Comparison of ENCODE assay signal across 38 mouse cellular contexts in the genomic region with DNA sequence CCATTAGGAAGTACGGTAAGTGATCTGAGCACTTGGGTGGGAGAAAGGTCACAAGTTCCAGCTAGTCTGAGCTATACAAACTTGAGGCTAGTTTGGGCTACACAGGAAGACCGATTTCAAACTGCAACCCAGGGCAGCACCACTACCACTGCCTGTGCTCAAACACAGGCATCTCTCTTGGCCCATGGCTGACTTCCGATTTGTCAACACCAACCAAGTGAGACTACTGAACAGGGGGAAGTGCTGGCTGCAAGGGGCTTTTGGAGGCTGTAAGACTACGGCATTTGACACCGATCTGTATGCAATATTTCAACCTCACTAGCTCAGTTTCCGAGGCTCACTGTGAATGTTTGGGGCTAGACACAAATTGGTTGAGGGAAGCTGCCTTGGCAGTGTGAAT. TPM values are rescaled to one million over a fixed set of nuclear protein-coding genes. Genes with fewer than 3 reads are reported as not detected.
DNase-seq lines count a peak whose midpoint lies in the region; ATAC-seq and TF ChIP-seq lines count a peak whose summit lies in the region.
"Had no signal": no experiment of that assay in that cellular context is flagged by ENCODE, and none has a peak within 500 bp of the region (broad histone marks: within the 10 kb centered on the region; RNA-seq: fewer than 3 reads in every experiment).

No protein-coding gene starts in this region.

- H3K27ac ChIP-seq in forebrain, embryonic 11.5 days (ENCODE audit: low read depth, low read length), result no peak overlapping the region
- H3K27ac ChIP-seq in forebrain, postnatal 0 days (ENCODE audit: low read depth, low read length), result no peak overlapping the region
- peak overlapping the region; percentile 34; the same call in 1 of the 2 replicates for H3K27ac ChIP-seq in heart, embryonic 13.5 days (replicated peaks)
- H3K27ac ChIP-seq: left cerebral cortex, adult 2 months; limb, embryonic 13.5 days; liver, embryonic 12.5 days; midbrain, embryonic 15.5 days; neural tube, embryonic 15.5 days had no signal

- 84% methylated on average over 6 of the region's 6 CpGs for WGBS in forebrain, embryonic 11.5 days
- 90% methylated on average over 6 of the region's 6 CpGs for WGBS in forebrain, postnatal 0 days
- 69% methylated on average over 6 of the region's 6 CpGs for WGBS in heart, embryonic 13.5 days

- CTCF ChIA-PET in Patski (lab: Charles Lee), result interaction anchor here (1.7 to 2.7 kb wide), 2 partner anchors 16 to 81 kb away, joined by 5 to 10 read pairs; no protein-coding TSS in a partner anchor

- POLR2A ChIA-PET in Patski (lab: Charles Lee), result interaction anchor here (1.1 kb wide), 1 partner anchor 17 kb away, joined by 3 read pairs; no protein-coding TSS in a partner anchor

- no peaks in the 10 kb centered on the region for H3K9me3 ChIP-seq in forebrain, embryonic 11.5 days (ENCODE audit: control insufficient read depth, low read length)
- H3K9me3 ChIP-seq in forebrain, postnatal 0 days (ENCODE audit: low read length), result no peaks in the 10 kb centered on the region
- H3K9me3 ChIP-seq in heart, embryonic 13.5 days, result no peaks in the 10 kb centered on the region
- H3K9me3 ChIP-seq in E14TG2a.4 (ENCODE audit: low read length), result no peaks in the 10 kb centered on the region
- H3K9me3 ChIP-seq: limb, embryonic 13.5 days; liver, embryonic 12.5 days; midbrain, embryonic 15.5 days; neural tube, embryonic 15.5 days had no signal

- no peaks in the 10 kb centered on the region for H3K4me1 ChIP-seq in forebrain, embryonic 11.5 days (replicated peaks; ENCODE audit: control insufficient read depth, insufficient read depth, low read length)
- 0 out of 2 replicates have a peak, but pooled peaks cover 4% of the 10 kb centered on the region for H3K4me1 ChIP-seq in forebrain, postnatal 0 days (ENCODE audit: insufficient read depth)
- peaks cover 32% of the 10 kb centered on the region for H3K4me1 ChIP-seq in heart, embryonic 13.5 days
- H3K4me1 ChIP-seq in E14TG2a.4 (replicated peaks; ENCODE audit: low read depth, low read length), result peaks cover 78% of the 10 kb centered on the region

- H3K27me3 ChIP-seq in forebrain, embryonic 11.5 days (ENCODE audit: control insufficient read depth, insufficient read depth, low read length), result no peaks in the 10 kb centered on the region
- H3K27me3 ChIP-seq in forebrain, postnatal 0 days (ENCODE audit: insufficient read depth, low read length), result no peaks in the 10 kb centered on the region
- H3K27me3 ChIP-seq in heart, embryonic 13.5 days (replicated peaks), result no peaks in the 10 kb centered on the region
- no peaks in the 10 kb centered on the region for H3K27me3 ChIP-seq in E14TG2a.4 (ENCODE audit: insufficient read depth, low read length)
- H3K27me3 ChIP-seq in Patski, result no peaks in the 10 kb centered on the region
- H3K27me3 ChIP-seq: limb, embryonic 13.5 days; liver, embryonic 12.5 days; midbrain, embryonic 15.5 days; neural tube, embryonic 15.5 days had no signal

- H3K9ac ChIP-seq in forebrain, embryonic 11.5 days (ENCODE audit: low read length), result no peak overlapping the region
- no peak overlapping the region for H3K9ac ChIP-seq in forebrain, postnatal 0 days
- H3K9ac ChIP-seq in heart, embryonic 13.5 days, result no peak overlapping the region
- H3K9ac ChIP-seq: limb, embryonic 13.5 days; liver, embryonic 12.5 days; midbrain, embryonic 15.5 days; neural tube, embryonic 15.5 days had no signal

- no peak for ATAC-seq in forebrain, embryonic 11.5 days (replicated peaks; ENCODE audit: low FRiP score)
- ATAC-seq in forebrain, postnatal 0 days, result no peak
- ATAC-seq in heart, embryonic 13.5 days (ENCODE audit: extremely low read depth, insufficient number of reproducible peaks, low FRiP score, low TSS enrichment), result no peak
- peak; percentile 7 for ATAC-seq in Patski
- ATAC-seq: liver, embryonic 12.5 days; midbrain, embryonic 15.5 days had no signal

- no peak for TF ChIP-seq CTCF in forebrain, postnatal 0 days (IDR thresholded peaks at IDR 0.05; ENCODE audit: low read depth)
- TF ChIP-seq CTCF in E14TG2a.4 (conservative IDR thresholded peaks at IDR 0.05; ENCODE audit: low read length) (no peak), Patski (IDR thresholded peaks at IDR 0.05) (no peak)

- in situ Hi-C loops in Patski (cut with MboI; ENCODE audit: low pct_unique_long_range_greater_than_20kb), result no loop called here

- H3K4me3 ChIP-seq in forebrain, embryonic 11.5 days (ENCODE audit: low read depth, low read length), result no peak overlapping the region
- H3K4me3 ChIP-seq in forebrain, postnatal 0 days (ENCODE audit: low read depth, low read length), result no peak overlapping the region
- no peak overlapping the region for H3K4me3 ChIP-seq in heart, embryonic 13.5 days
- peak overlapping the region; percentile 8; the same call in 1 of the 2 replicates for H3K4me3 ChIP-seq in E14TG2a.4 (replicated peaks; ENCODE audit: low read length)
- H3K4me3 ChIP-seq: left cerebral cortex, adult 2 months; limb, embryonic 13.5 days; liver, embryonic 12.5 days; midbrain, embryonic 15.5 days; neural tube, embryonic 15.5 days had no signal

- H3K4me2 ChIP-seq in forebrain, embryonic 11.5 days (ENCODE audit: low read depth, low read length, severe bottlenecking), result no peak overlapping the region
- H3K4me2 ChIP-seq in forebrain, postnatal 0 days (ENCODE audit: low read depth), result no peak overlapping the region
- H3K4me2 ChIP-seq in heart, embryonic 13.5 days, result no peak overlapping the region
- H3K4me2 ChIP-seq: limb, embryonic 13.5 days; liver, embryonic 12.5 days; midbrain, embryonic 15.5 days; neural tube, embryonic 15.5 days had no signal

- DNase-seq in forebrain, embryonic 11.5 days (ENCODE audit: low spot score), result peak; percentile 32
- DNase-seq in forebrain, postnatal 0 days, result no peak
- DNase-seq in heart, adult 9 months (ENCODE audit: low spot score in 2 of 2), result no peak
- DNase-seq in Patski (ENCODE audit: low read depth, low spot score), result no peak
- DNase-seq in layer of hippocampus, adult 9-11 months, result no peak
- DNase-seq in urinary bladder, postnatal 10 days (ENCODE audit: low spot score), result no peak
- DNase-seq: adrenal gland, adult 8-10 months; cerebellum, adult 9-10 months; cerebellum, postnatal 36 days; gastrocnemius, postnatal 36 days; heart, postnatal 14 days; lung, adult 18-20 months; lung, postnatal 4 days; retina, postnatal 1 day; right cerebral cortex, postnatal 14 days; thymus, postnatal 14 days had no signal

- peaks cover 9% of the 10 kb centered on the region; the same call in 1 of the 2 replicates for H3K36me3 ChIP-seq in forebrain, embryonic 11.5 days (ENCODE audit: control insufficient read depth, insufficient read depth, low read length)
- H3K36me3 ChIP-seq in forebrain, postnatal 0 days (ENCODE audit: insufficient read depth), result peaks cover 22% of the 10 kb centered on the region
- peaks cover 37% of the 10 kb centered on the region for H3K36me3 ChIP-seq in heart, embryonic 13.5 days
- peaks cover 64% of the 10 kb centered on the region for H3K36me3 ChIP-seq in E14TG2a.4 (ENCODE audit: insufficient read depth, low read length)
- H3K36me3 ChIP-seq: midbrain, embryonic 15.5 days had no signal

RNA-seq across cellular contexts. Expression of gene Golm1, which starts 28.1 kb away (rescaled TPM):
- polyA plus RNA-seq in forebrain, embryonic 11.5 days (2014; fragmentation: Nextera tagmentation; extraction: Ambion mirVana), result 131 and 133 TPM in 2 replicates
- 22.1 and 23.2 TPM in 2 replicates for total RNA-seq in forebrain, postnatal 0 days (2014; rRNA removed)
- 16.8 and 18.6 TPM in 2 replicates for polyA plus RNA-seq in forebrain, postnatal 0 days (2015; fragmentation: Nextera tagmentation; extraction: Ambion mirVana)
- polyA plus RNA-seq in heart, embryonic 13.5 days (2015; fragmentation: Nextera tagmentation; extraction: Ambion mirVana), result 44.8 and 51.3 TPM in 2 replicates
- polyA plus RNA-seq in Patski (2021), result 290 TPM

RNA-seq across cellular contexts. Expression of gene 4921517D22Rik, which starts 46.4 kb away (rescaled TPM):
- polyA plus RNA-seq in forebrain, embryonic 11.5 days (2014; fragmentation: Nextera tagmentation; extraction: Ambion mirVana), result not detected in 2 replicates
- total RNA-seq in forebrain, postnatal 0 days (2014; rRNA removed), result not detected in 2 replicates
- not detected in 2 replicates for polyA plus RNA-seq in forebrain, postnatal 0 days (2015; fragmentation: Nextera tagmentation; extraction: Ambion mirVana)
- polyA plus RNA-seq in heart, embryonic 13.5 days (2015; fragmentation: Nextera tagmentation; extraction: Ambion mirVana), result not detected in 2 replicates
- polyA plus RNA-seq in Patski (2021), result not detected
- total RNA-seq: adrenal gland, adult 8-10 months; adrenal gland, postnatal 4 days; gastrocnemius, adult 18-20 months; gastrocnemius, postnatal 36 days; heart, postnatal 14 days; layer of hippocampus, adult 18-20 months; layer of hippocampus, postnatal 14 days; left cerebral cortex, adult 2 months; left cerebral cortex, postnatal 36 days; megakaryocyte-erythroid progenitor cell, adult 5-6 weeks had no signal
- polyA plus RNA-seq: embryonic facial prominence, embryonic 11.5 days; frontal cortex, adult 2 months; heart, embryonic 14.5 days; hindbrain, embryonic 11.5 days; hindbrain, embryonic 16.5 days; intestine, embryonic 14.5 days; limb, embryonic 13.5 days; liver, embryonic 12.5 days; lung, postnatal 0 days; midbrain, embryonic 15.5 days; neural tube, embryonic 15.5 days; stomach, embryonic 16.5 days; urinary bladder, adult 2 months had no signal
